Mouse (Mus musculus): ENCODE data around the gene Stambp. TPM values are rescaled to one million over a fixed set of nuclear protein-coding genes. Genes with fewer than 3 reads are reported as not detected.

Stambp gene
- 31.6 and 31.9 TPM in 2 replicates for polyA plus RNA-seq (2016; fragmentation: Nextera tagmentation; extraction: Ambion mirVana)

DNA sequence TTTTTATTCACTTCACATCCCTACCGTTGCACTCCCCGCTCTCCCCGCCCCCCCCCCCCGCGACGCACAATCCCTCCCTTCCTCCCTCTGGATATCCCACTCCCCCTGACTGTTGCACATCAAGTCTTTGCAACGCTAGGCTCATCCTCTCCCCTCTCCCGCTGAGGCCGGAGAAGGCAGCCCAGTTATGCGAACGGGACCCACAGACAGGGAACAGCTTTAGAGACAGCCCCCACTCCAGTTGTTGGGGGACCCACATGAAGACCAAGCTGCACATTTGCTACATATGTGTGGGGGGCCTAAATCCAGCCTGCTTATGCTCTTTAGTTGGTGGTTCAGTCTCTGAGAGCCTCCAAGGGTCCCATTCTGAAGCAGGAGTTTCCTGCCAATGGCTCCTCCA, at the start of gene Stambp:
Gene Stambp (minus strand): TSS at position 59 of the 400 bp plus-strand sequence.
- peak within 1 kb of the TSS; percentile 86 for H3K9ac ChIP-seq (replicated peaks)
- peaks cover 11% of the 10 kb centered on the region for H3K36me3 ChIP-seq
- no peaks in the 10 kb centered on the region for H3K9me3 ChIP-seq
- H3K4me3 ChIP-seq = peak within 1 kb of the TSS; percentile 79
- H3K27ac ChIP-seq (replicated peaks) = peak within 1 kb of the TSS; percentile 73
- peaks cover 12% of the 10 kb centered on the region for H3K27me3 ChIP-seq
- peaks cover 13% of the 10 kb centered on the region for H3K4me1 ChIP-seq
- whole genome bisulfite sequencing = 0% methylated on average over 5 of the region's 11 CpGs
- H3K4me2 ChIP-seq (replicated peaks) = peak within 1 kb of the TSS; percentile 83
- ATAC-seq (ENCODE audit: low FRiP score, low read depth) = peak; percentile 81

GRCm38 (mm10) chr6:83619955-83620354, 47.4 kb upstream of the Stambp start:
- ATAC-seq (ENCODE audit: low FRiP score, low read depth) = no peak
- no peak overlapping the region for H3K4me2 ChIP-seq (replicated peaks)
- no peaks in the 10 kb centered on the region for H3K36me3 ChIP-seq
- WGBS = 72% methylated on average over 9 of the region's 9 CpGs
- no peaks in the 10 kb centered on the region for H3K9me3 ChIP-seq
- H3K9ac ChIP-seq (replicated peaks) = no peak overlapping the region
- no peak overlapping the region for H3K4me3 ChIP-seq
- H3K27me3 ChIP-seq = no peaks in the 10 kb centered on the region
- H3K27ac ChIP-seq (replicated peaks) = no peak overlapping the region
- no peaks in the 10 kb centered on the region for H3K4me1 ChIP-seq

DNA sequence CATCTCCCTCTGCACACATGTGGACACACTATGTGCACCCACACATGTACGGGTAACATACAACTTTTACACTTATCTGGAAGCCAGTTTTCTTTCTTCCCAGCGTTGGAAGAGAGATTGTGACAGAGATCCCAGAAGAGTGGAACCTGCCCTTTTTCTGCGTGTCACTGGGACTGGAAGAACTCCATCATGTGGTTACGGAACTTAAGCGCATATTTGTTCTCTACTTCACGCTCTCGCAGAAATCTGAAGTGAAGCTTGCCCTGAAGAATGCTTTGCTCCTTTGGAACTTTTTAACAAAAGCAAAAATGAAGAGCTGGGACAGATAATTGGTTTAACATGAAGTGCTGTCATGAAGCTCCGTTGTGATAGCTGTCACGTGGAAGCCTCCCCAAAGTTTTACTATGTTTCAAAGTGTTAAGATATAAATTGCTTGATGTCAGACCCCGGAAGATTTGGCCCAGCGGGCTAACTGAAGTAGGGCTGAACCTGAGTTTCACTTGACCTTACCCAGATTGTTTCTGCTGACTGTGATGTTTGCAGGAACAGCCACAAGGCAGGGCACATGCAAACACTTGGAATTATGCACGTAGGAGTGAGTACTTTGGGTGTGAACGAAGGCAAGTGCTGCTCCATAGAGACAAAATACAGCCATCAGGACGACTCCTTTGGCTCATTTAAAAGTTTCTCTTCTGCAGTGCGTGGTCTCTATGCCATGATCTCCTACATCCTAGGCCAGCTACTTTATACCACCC, 45.2 kb upstream of the Stambp start:
- Histone ChIP-seq H3K9me3 (no peaks in the 10 kb centered on the region), H3K36me3 (no peaks in the 10 kb centered on the region), H3K4me3 (no peak overlapping the region), H3K4me1 (no peaks in the 10 kb centered on the region), H3K27ac (replicated peaks) (no peak overlapping the region), H3K9ac (replicated peaks) (no peak overlapping the region), H3K4me2 (replicated peaks) (no peak overlapping the region), H3K27me3 (no peaks in the 10 kb centered on the region; the same call in 1 of the 2 replicates)
- WGBS = 86% methylated on average over 15 of the region's 15 CpGs
- no peak for ATAC-seq (ENCODE audit: low FRiP score, low read depth)

- Histone ChIP-seq H3K27ac (replicated peaks) (no peak overlapping the region), H3K4me1 (no peaks in the 10 kb centered on the region), H3K9ac (replicated peaks) (no peak overlapping the region), H3K36me3 (no peaks in the 10 kb centered on the region), H3K4me3 (no peak overlapping the region), H3K27me3 (no peaks in the 10 kb centered on the region; the same call in 1 of the 2 replicates), H3K9me3 (no peaks in the 10 kb centered on the region), H3K4me2 (replicated peaks) (no peak overlapping the region)
- 82% methylated on average over 5 of the region's 5 CpGs for WGBS
- no peak for ATAC-seq (ENCODE audit: low FRiP score, low read depth)
Observed at GRCm38 (mm10) chr6:83616512-83616911, 44.0 kb upstream of the Stambp start.

DNA sequence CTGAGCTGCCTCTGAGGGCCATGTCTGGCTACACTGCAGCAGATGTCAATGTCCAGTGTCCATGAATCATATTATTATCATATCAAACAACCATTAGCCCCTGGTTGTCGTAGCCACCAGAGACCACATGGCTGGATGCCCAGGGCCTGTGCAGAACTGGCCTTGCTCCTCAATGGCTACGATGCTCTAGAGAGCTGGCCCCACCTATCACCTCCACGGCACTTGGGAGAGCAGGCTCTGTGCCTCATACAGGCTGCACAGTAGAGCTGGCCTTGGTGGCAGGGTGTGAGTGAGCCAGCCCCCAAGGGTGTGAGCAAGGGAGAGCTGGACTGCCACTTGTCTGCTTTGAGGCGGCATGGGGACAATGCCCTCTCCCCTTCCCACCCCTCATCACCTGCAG, 41.9 kb upstream of the Stambp start:
- Histone ChIP-seq H3K4me3 (no peak overlapping the region), H3K36me3 (no peaks in the 10 kb centered on the region), H3K9ac (replicated peaks) (no peak overlapping the region), H3K27ac (replicated peaks) (no peak overlapping the region), H3K27me3 (no peaks in the 10 kb centered on the region; the same call in none of the 2 replicates), H3K4me1 (no peaks in the 10 kb centered on the region), H3K9me3 (no peaks in the 10 kb centered on the region), H3K4me2 (replicated peaks) (no peak overlapping the region)
- no peak for ATAC-seq (ENCODE audit: low FRiP score, low read depth)
- WGBS = 90% methylated on average over 4 of the region's 4 CpGs

- 93% methylated on average over 1 of the region's 1 CpGs for WGBS
- no peaks in the 10 kb centered on the region for H3K4me1 ChIP-seq
- no peaks in the 10 kb centered on the region; the same call in none of the 2 replicates for H3K27me3 ChIP-seq
- no peak overlapping the region for H3K27ac ChIP-seq (replicated peaks)
- no peaks in the 10 kb centered on the region for H3K36me3 ChIP-seq
- no peak overlapping the region for H3K4me2 ChIP-seq (replicated peaks)
- no peak for ATAC-seq (ENCODE audit: low FRiP score, low read depth)
- H3K9ac ChIP-seq (replicated peaks) = no peak overlapping the region
- no peak overlapping the region for H3K4me3 ChIP-seq
- no peaks in the 10 kb centered on the region for H3K9me3 ChIP-seq
Observed at GRCm38 (mm10) chr6:83612976-83613375, 40.4 kb upstream of the Stambp start.

DNA sequence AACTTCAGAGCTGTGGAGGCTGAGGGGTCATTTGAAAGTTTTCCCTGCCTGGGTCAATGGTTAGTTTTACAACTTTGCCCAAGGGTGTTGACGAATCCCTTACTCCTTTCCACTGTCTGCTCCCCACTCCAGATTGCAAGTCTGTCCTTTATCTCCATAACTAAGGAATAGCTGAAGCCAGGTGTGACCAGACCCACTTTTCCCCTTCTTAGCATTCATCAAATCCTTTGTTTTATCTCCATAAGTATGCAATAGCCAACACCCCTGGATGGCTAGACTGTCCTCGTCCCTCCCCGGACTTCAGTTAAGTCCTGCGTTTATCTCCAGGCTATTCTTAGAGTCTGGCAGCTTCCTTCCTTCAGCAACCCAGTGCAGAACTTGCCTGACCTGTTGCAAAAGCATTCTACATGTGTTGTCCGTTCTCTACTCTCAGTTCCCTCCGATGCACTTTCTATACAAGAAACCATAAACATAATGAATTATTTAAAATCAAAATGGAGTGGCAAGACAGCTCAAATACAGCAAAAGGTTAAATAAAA, 27.2 kb upstream of the Stambp start:
- H3K4me3 ChIP-seq = no peak overlapping the region
- no peak overlapping the region for H3K27ac ChIP-seq (replicated peaks)
- no peaks in the 10 kb centered on the region for H3K4me1 ChIP-seq
- no peaks in the 10 kb centered on the region for H3K9me3 ChIP-seq
- 88% methylated on average over 6 of the region's 6 CpGs for WGBS
- no peaks in the 10 kb centered on the region for H3K36me3 ChIP-seq
- no peak overlapping the region for H3K9ac ChIP-seq (replicated peaks)
- H3K27me3 ChIP-seq = no peaks in the 10 kb centered on the region
- no peak for ATAC-seq (ENCODE audit: low FRiP score, low read depth)
- no peak overlapping the region; the same call in 1 of the 2 replicates for H3K4me2 ChIP-seq (replicated peaks)

- no peaks in the 10 kb centered on the region for H3K36me3 ChIP-seq
- H3K4me1 ChIP-seq = no peaks in the 10 kb centered on the region
- 43% methylated on average over 24 of the region's 24 CpGs for WGBS
- H3K9me3 ChIP-seq = no peaks in the 10 kb centered on the region
- peak overlapping the region; percentile 30; the same call in 1 of the 2 replicates for H3K27ac ChIP-seq (replicated peaks)
- H3K27me3 ChIP-seq = no peaks in the 10 kb centered on the region
- peak overlapping the region; percentile 40 for H3K4me3 ChIP-seq
- peak; percentile 52; the same call in 1 of the 2 replicates for ATAC-seq (ENCODE audit: low FRiP score, low read depth)
- peak overlapping the region; percentile 57; the same call in 1 of the 2 replicates for H3K9ac ChIP-seq (replicated peaks)
- H3K4me2 ChIP-seq (replicated peaks) = peak overlapping the region; percentile 61
Observed at GRCm38 (mm10) chr6:83599060-83599550, 26.6 kb upstream of the Stambp start.

DNA sequence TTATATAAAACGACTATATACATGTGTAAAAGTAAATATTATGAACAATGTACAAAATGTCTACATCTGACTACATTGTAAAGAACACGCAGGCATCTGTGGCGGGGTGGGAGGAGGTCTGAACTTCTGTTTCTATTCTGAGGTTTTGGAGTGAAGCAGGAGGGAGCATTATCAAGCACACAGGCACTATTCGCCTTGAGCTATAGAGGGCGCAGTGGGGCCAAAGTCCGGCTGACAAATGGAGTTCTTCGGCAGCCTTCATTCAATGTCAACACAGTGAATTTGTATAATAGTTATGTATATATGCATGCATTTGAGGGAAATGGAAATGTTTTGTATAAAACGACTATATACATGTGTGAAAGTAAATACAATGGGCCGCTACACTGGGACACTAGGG, 26.1 kb upstream of the Stambp start:
- H3K27me3 ChIP-seq = no peaks in the 10 kb centered on the region
- WGBS = 10% methylated on average over 9 of the region's 9 CpGs
- ATAC-seq (ENCODE audit: low FRiP score, low read depth) = peak; percentile 9; the same call in 1 of the 2 replicates
- no peaks in the 10 kb centered on the region for H3K36me3 ChIP-seq
- no peaks in the 10 kb centered on the region for H3K9me3 ChIP-seq
- H3K4me2 ChIP-seq (replicated peaks) = peak overlapping the region; percentile 61
- no peaks in the 10 kb centered on the region for H3K4me1 ChIP-seq
- peak overlapping the region; percentile 57; the same call in 1 of the 2 replicates for H3K9ac ChIP-seq (replicated peaks)
- H3K4me3 ChIP-seq = peak overlapping the region; percentile 40
- H3K27ac ChIP-seq (replicated peaks) = 0 out of 2 replicates have a peak overlapping the region, but pooled peaks have one; percentile 30

DNA sequence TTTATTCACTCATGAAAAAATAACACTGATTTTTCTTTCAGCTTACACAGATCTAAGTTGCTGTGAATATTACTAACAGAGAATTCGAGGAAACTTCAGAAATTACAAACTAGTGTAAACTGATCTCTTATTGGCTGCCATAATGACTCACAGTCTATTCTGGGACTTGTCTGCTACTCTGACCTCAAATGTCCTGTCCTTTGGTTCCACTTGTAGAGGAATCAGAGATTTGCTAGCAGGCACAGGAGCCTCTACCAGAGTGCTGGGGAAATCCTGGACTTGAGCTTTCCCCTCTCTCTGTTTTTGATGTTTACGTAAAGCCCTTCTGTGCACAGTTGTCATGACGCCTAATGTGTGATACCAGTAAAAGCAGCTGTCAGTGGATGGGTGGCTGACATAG, 25.5 kb upstream of the Stambp start:
- Histone ChIP-seq H3K27me3 (no peaks in the 10 kb centered on the region), H3K4me3 (no peak overlapping the region), H3K9me3 (no peaks in the 10 kb centered on the region), H3K9ac (replicated peaks) (no peak overlapping the region), H3K36me3 (no peaks in the 10 kb centered on the region), H3K27ac (replicated peaks) (no peak overlapping the region), H3K4me2 (replicated peaks) (no peak overlapping the region), H3K4me1 (no peaks in the 10 kb centered on the region)
- ATAC-seq (ENCODE audit: low FRiP score, low read depth) = no peak
- WGBS = 59% methylated on average over 3 of the region's 3 CpGs

GRCm38 (mm10) chr6:83595035-83595434, 22.5 kb upstream of the Stambp start:
- H3K36me3 ChIP-seq = no peaks in the 10 kb centered on the region
- no peaks in the 10 kb centered on the region for H3K4me1 ChIP-seq
- H3K4me2 ChIP-seq (replicated peaks) = no peak overlapping the region
- H3K4me3 ChIP-seq = no peak overlapping the region
- H3K9ac ChIP-seq (replicated peaks) = no peak overlapping the region
- WGBS = 77% methylated on average over 2 of the region's 2 CpGs
- no peak for ATAC-seq (ENCODE audit: low FRiP score, low read depth)
- 0 out of 2 replicates have a peak, but pooled peaks cover 2% of the 10 kb centered on the region for H3K27me3 ChIP-seq
- no peaks in the 10 kb centered on the region for H3K9me3 ChIP-seq
- H3K27ac ChIP-seq (replicated peaks) = no peak overlapping the region

- WGBS = 78% methylated on average over 7 of the region's 7 CpGs
Observed at GRCm38 (mm10) chr6:83593896-83594295, 21.4 kb upstream of the Stambp start.

More at GRCm38 (mm10) chr6:83593896-83594295, 21.4 kb upstream of the Stambp start:
- Histone ChIP-seq H3K9ac (replicated peaks) (no peak overlapping the region), H3K27me3 (0 out of 2 replicates have a peak, but pooled peaks cover 2% of the 10 kb centered on the region), H3K4me1 (no peaks in the 10 kb centered on the region), H3K4me3 (no peak overlapping the region), H3K4me2 (replicated peaks) (no peak overlapping the region), H3K27ac (replicated peaks) (no peak overlapping the region), H3K9me3 (no peaks in the 10 kb centered on the region), H3K36me3 (no peaks in the 10 kb centered on the region)
- ATAC-seq (ENCODE audit: low FRiP score, low read depth) = no peak

Data from midbrain, embryonic 12.5 days (tissue).